Mouse (Mus musculus) C2C12 (cell line): ENCODE measurements around the gene Capza1.

Experiments
- CEBPB ChIP-seq: IDR thresholded peaks from one replicate; pipeline ENCODE4 v1.6.1; 2011; ENCODE audit warnings: low read depth, mild to moderate bottlenecking, control low read depth, moderate library complexity
- CTCF ChIP-seq: IDR thresholded peaks from one replicate; pipeline ENCODE4 v1.5.1; 2011; ENCODE audit not compliant: control insufficient read depth, insufficient read depth, insufficient read length
- MAX ChIP-seq: IDR thresholded peaks from one replicate; pipeline ENCODE4 v1.6.1; 2011; ENCODE audit warnings: mild to moderate bottlenecking, control low read depth
- MYOD1 ChIP-seq: IDR thresholded peaks from one replicate; pipeline ENCODE4 v1.6.1; 2011; ENCODE audit warnings: low read depth; ENCODE audit not compliant: control insufficient read depth, insufficient read length
- MYOG ChIP-seq: IDR thresholded peaks from one replicate; pipeline ENCODE4 v1.6.1; 2011; ENCODE audit not compliant: control insufficient read depth, insufficient read length; ENCODE audit errors: extremely low read depth
- USF1 ChIP-seq: IDR thresholded peaks from one replicate; pipeline ENCODE4 v1.6.1; 2011; ENCODE audit warnings: low read depth, mild to moderate bottlenecking, control low read depth, moderate library complexity

GRCm38 (mm10) chr3:104805539-104805938, 58.8 kb downstream of the Capza1 start:
- no peak for TF ChIP-seq MYOG
- no peak for TF ChIP-seq CTCF
- TF ChIP-seq CEBPB = no peak
- TF ChIP-seq USF1 = no peak
- TF ChIP-seq MAX = no peak
- TF ChIP-seq MYOD1 = no peak
